Mouse (Mus musculus) midbrain, embryonic 10.5 days (tissue): Measurements from ENCODE around the gene Krt12. TPM values are rescaled to one million over a fixed set of nuclear protein-coding genes. Genes with fewer than 3 reads are reported as not detected.

ENCODE experiments used
- DNase-seq: peaks from one replicate; pipeline ENCODE4 v3.0.0-alpha.2; 2017; ENCODE audit warnings: low spot score
- H3K27ac ChIP-seq: fragments of 300-500 bp; sonication (generic); replicated peaks from 2 replicates; pipeline ENCODE4 v1.5.1; 2016; ENCODE audit warnings: mild to moderate bottlenecking
- H3K27me3 ChIP-seq: fragments of 300-500 bp; sonication (generic); 2 replicates; pipeline ENCODE4 v1.6.1; 2016; ENCODE audit warnings: low read depth, mild to moderate bottlenecking; ENCODE audit not compliant: poor library complexity, severe bottlenecking
- H3K36me3 ChIP-seq: fragments of 300-500 bp; sonication (generic); 2 replicates; pipeline ENCODE4 v1.6.1; 2016; ENCODE audit warnings: mild to moderate bottlenecking, moderate library complexity
- H3K4me1 ChIP-seq: fragments of 300-500 bp; sonication (generic); 2 replicates; pipeline ENCODE4 v1.6.1; 2016
- H3K4me3 ChIP-seq: fragments of 300-500 bp; sonication (generic); 2 replicates; pipeline ENCODE4 v1.5.1; 2016; ENCODE audit warnings: mild to moderate bottlenecking, moderate library complexity
- H3K9me3 ChIP-seq: fragments of 300-500 bp; sonication (generic); replicated peaks from 2 replicates; pipeline ENCODE4 v1.6.1; 2016; ENCODE audit warnings: mild to moderate bottlenecking
- WGBS: fragments of 180-500 bp; shearing (Covaris S2); methylation state at CpG from one replicate; pipeline ENCODE4 v1.1.7; 2016; 5-methylcytosine and 5-hydroxymethylcytosine counted together
- polyA plus RNA-seq: library from polyadenylated mRNA; unstranded; fragments of >200 nt; fragmentation: Nextera tagmentation; extraction: Ambion mirVana; gene quantifications from 2 replicates; pipeline ENCODE4 v1.2.1, GENCODE M21; 2016

Gene Krt12
- not detected in 2 replicates for polyA plus RNA-seq

- WGBS = 87% methylated on average over 10 of the region's 10 CpGs
- H3K9me3 ChIP-seq = no peaks in the 10 kb centered on the region
- H3K27me3 ChIP-seq = peaks cover 4% of the 10 kb centered on the region; the same call in 1 of the 2 replicates
- H3K36me3 ChIP-seq = no peaks in the 10 kb centered on the region
- H3K27ac ChIP-seq = no peak within 1 kb of the TSS
- no peaks in the 10 kb centered on the region for H3K4me1 ChIP-seq
- no peak within 1 kb of the TSS for H3K4me3 ChIP-seq
- no peak for DNase-seq
Measured at GRCm38 (mm10) chr11:99422159-99422558, at the start of gene Krt12. Krt12 (minus strand) TSS chr11:99422259.

GRCm38 (mm10) chr11:99469228-99469627 is 47.2 kb upstream of the Krt12 start:
- Histone ChIP-seq H3K4me3 (no peak overlapping the region), H3K9me3 (no peaks in the 10 kb centered on the region)
- WGBS = 88% methylated on average over 4 of the region's 4 CpGs

GRCm38 (mm10) chr11:99468566-99468965 is 46.5 kb upstream of the Krt12 start:
- DNase-seq = no peak
- H3K4me3 ChIP-seq = no peak overlapping the region
- WGBS = 89% methylated on average over 11 of the region's 11 CpGs
- H3K27me3 ChIP-seq = no peaks in the 10 kb centered on the region
- H3K36me3 ChIP-seq = no peaks in the 10 kb centered on the region
- no peak overlapping the region for H3K27ac ChIP-seq
- H3K9me3 ChIP-seq = no peaks in the 10 kb centered on the region
- H3K4me1 ChIP-seq = no peaks in the 10 kb centered on the region

More at GRCm38 (mm10) chr11:99469228-99469627, 47.2 kb upstream of the Krt12 start:
- Histone ChIP-seq H3K36me3 (no peaks in the 10 kb centered on the region), H3K4me1 (no peaks in the 10 kb centered on the region), H3K27ac (no peak overlapping the region), H3K27me3 (no peaks in the 10 kb centered on the region)
- DNase-seq = no peak

- DNase-seq = no peak
- Histone ChIP-seq H3K4me3 (no peak overlapping the region), H3K27ac (no peak overlapping the region), H3K36me3 (no peaks in the 10 kb centered on the region), H3K27me3 (no peaks in the 10 kb centered on the region), H3K4me1 (no peaks in the 10 kb centered on the region), H3K9me3 (no peaks in the 10 kb centered on the region)
- WGBS = 62% methylated on average over 7 of the region's 7 CpGs
Measured at GRCm38 (mm10) chr11:99466316-99466715, 44.3 kb upstream of the Krt12 start.

GRCm38 (mm10) chr11:99464836-99465235 is 42.8 kb upstream of the Krt12 start:
- Histone ChIP-seq H3K27ac (no peak overlapping the region), H3K9me3 (no peaks in the 10 kb centered on the region), H3K4me1 (no peaks in the 10 kb centered on the region), H3K27me3 (no peaks in the 10 kb centered on the region), H3K4me3 (no peak overlapping the region), H3K36me3 (no peaks in the 10 kb centered on the region)
- DNase-seq = peak; percentile 79
- 6% methylated on average over 5 of the region's 5 CpGs for WGBS

- Histone ChIP-seq H3K9me3 (no peaks in the 10 kb centered on the region), H3K4me3 (no peak overlapping the region), H3K27ac (no peak overlapping the region), H3K27me3 (no peaks in the 10 kb centered on the region), H3K36me3 (no peaks in the 10 kb centered on the region), H3K4me1 (no peaks in the 10 kb centered on the region)
- 15% methylated on average over 8 of the region's 8 CpGs for WGBS
- peak; percentile 69 for DNase-seq
Measured at GRCm38 (mm10) chr11:99463155-99463554, 41.1 kb upstream of the Krt12 start.

GRCm38 (mm10) chr11:99461736-99462135 is 39.7 kb upstream of the Krt12 start:
- DNase-seq = no peak
- 74% methylated on average over 7 of the region's 7 CpGs for WGBS
- Histone ChIP-seq H3K4me3 (no peak overlapping the region), H3K27ac (no peak overlapping the region), H3K27me3 (no peaks in the 10 kb centered on the region), H3K9me3 (no peaks in the 10 kb centered on the region), H3K4me1 (no peaks in the 10 kb centered on the region), H3K36me3 (no peaks in the 10 kb centered on the region)

GRCm38 (mm10) chr11:99458887-99459286 is 36.8 kb upstream of the Krt12 start:
- 76% methylated on average over 7 of the region's 7 CpGs for WGBS
- Histone ChIP-seq H3K9me3 (no peaks in the 10 kb centered on the region), H3K27me3 (no peaks in the 10 kb centered on the region), H3K4me3 (no peak overlapping the region), H3K27ac (no peak overlapping the region), H3K4me1 (no peaks in the 10 kb centered on the region), H3K36me3 (no peaks in the 10 kb centered on the region)
- no peak for DNase-seq

GRCm38 (mm10) chr11:99454759-99455158 is 32.7 kb upstream of the Krt12 start:
- H3K4me1 ChIP-seq = no peaks in the 10 kb centered on the region
- no peak overlapping the region for H3K4me3 ChIP-seq
- no peaks in the 10 kb centered on the region for H3K27me3 ChIP-seq
- H3K27ac ChIP-seq = no peak overlapping the region
- H3K36me3 ChIP-seq = no peaks in the 10 kb centered on the region
- H3K9me3 ChIP-seq = no peaks in the 10 kb centered on the region
- DNase-seq = no peak
- WGBS = 79% methylated on average over 10 of the region's 10 CpGs

- Histone ChIP-seq H3K9me3 (no peaks in the 10 kb centered on the region), H3K4me1 (no peaks in the 10 kb centered on the region), H3K27ac (no peak overlapping the region), H3K4me3 (no peak overlapping the region), H3K36me3 (no peaks in the 10 kb centered on the region), H3K27me3 (no peaks in the 10 kb centered on the region)
- DNase-seq = no peak
- 86% methylated on average over 4 of the region's 4 CpGs for WGBS
Measured at GRCm38 (mm10) chr11:99454044-99454443, 32.0 kb upstream of the Krt12 start.

GRCm38 (mm10) chr11:99448769-99449168 is 26.7 kb upstream of the Krt12 start:
- Histone ChIP-seq H3K27ac (no peak overlapping the region), H3K27me3 (no peaks in the 10 kb centered on the region), H3K4me1 (no peaks in the 10 kb centered on the region), H3K4me3 (no peak overlapping the region), H3K36me3 (no peaks in the 10 kb centered on the region), H3K9me3 (no peaks in the 10 kb centered on the region)
- no peak for DNase-seq
- WGBS = 62% methylated on average over 2 of the region's 2 CpGs

- Histone ChIP-seq H3K27ac (no peak overlapping the region), H3K4me3 (no peak overlapping the region), H3K9me3 (no peaks in the 10 kb centered on the region), H3K27me3 (no peaks in the 10 kb centered on the region), H3K4me1 (peaks cover 8% of the 10 kb centered on the region), H3K36me3 (no peaks in the 10 kb centered on the region)
- WGBS = 80% methylated on average over 8 of the region's 8 CpGs
- DNase-seq = no peak
Measured at GRCm38 (mm10) chr11:99441220-99441619, 19.2 kb upstream of the Krt12 start.

- Histone ChIP-seq H3K4me3 (no peak overlapping the region), H3K36me3 (no peaks in the 10 kb centered on the region), H3K27me3 (no peaks in the 10 kb centered on the region), H3K9me3 (no peaks in the 10 kb centered on the region), H3K27ac (no peak overlapping the region), H3K4me1 (peaks cover 8% of the 10 kb centered on the region)
- 74% methylated on average over 10 of the region's 10 CpGs for WGBS
- no peak for DNase-seq
Measured at GRCm38 (mm10) chr11:99439465-99439864, 17.4 kb upstream of the Krt12 start.

GRCm38 (mm10) chr11:99437972-99438371 is 15.9 kb upstream of the Krt12 start, which contains the start of gene Krt20:
Krt20 (minus strand) TSS chr11:99438150.
- H3K4me1 ChIP-seq = peaks cover 8% of the 10 kb centered on the region
- H3K27me3 ChIP-seq = no peaks in the 10 kb centered on the region
- H3K9me3 ChIP-seq = no peaks in the 10 kb centered on the region
- no peaks in the 10 kb centered on the region for H3K36me3 ChIP-seq
- no peak within 1 kb of the TSS for H3K27ac ChIP-seq
- 65% methylated on average over 10 of the region's 10 CpGs for WGBS
- no peak within 1 kb of the TSS for H3K4me3 ChIP-seq
- DNase-seq = no peak
